Mouse (Mus musculus): ENCODE results near the gene Celsr1.
A peak's percentile ranks its signal among the peaks of the same experiment; 100 is the strongest.
"Not testable (repeated sequence)": the region's sequence is repeated elsewhere in the genome, so short reads cannot be mapped to it uniquely, and the experiment has no call there.

The Celsr1 gene

GRCm38 (mm10) chr15:85892498-85893118 is 141.0 kb downstream of the Celsr1 start:
- no peak for DNase-seq (ENCODE audit: extremely low spot score)

- no peak for DNase-seq (ENCODE audit: extremely low spot score)
Observed at GRCm38 (mm10) chr15:85891971-85892370, 141.6 kb downstream of the Celsr1 start.

GRCm38 (mm10) chr15:85889235-85889634 is 144.3 kb downstream of the Celsr1 start:
- no peak for DNase-seq (ENCODE audit: extremely low spot score)

GRCm38 (mm10) chr15:85885606-85886005 is 148.0 kb downstream of the Celsr1 start:
- no peak for DNase-seq (ENCODE audit: extremely low spot score)

- DNase-seq (ENCODE audit: extremely low spot score): no peak
Observed at GRCm38 (mm10) chr15:85879498-85879895, 154.1 kb downstream of the Celsr1 start.

- peak; percentile 96 for DNase-seq (ENCODE audit: extremely low spot score)
Observed at GRCm38 (mm10) chr15:85878848-85879497, 154.6 kb downstream of the Celsr1 start, which contains the start of gene Trmu. Trmu (plus strand) TSS chr15:85879312.

GRCm38 (mm10) chr15:85877336-85877735 is 156.2 kb downstream of the Celsr1 start:
- no peak for DNase-seq (ENCODE audit: extremely low spot score)

- peak; percentile 62 for DNase-seq (ENCODE audit: extremely low spot score)
Observed at GRCm38 (mm10) chr15:85867696-85868095, 165.9 kb downstream of the Celsr1 start.

- DNase-seq (ENCODE audit: extremely low spot score): not testable (repeated sequence)
Observed at GRCm38 (mm10) chr15:85865913-85866312, 167.7 kb downstream of the Celsr1 start.

GRCm38 (mm10) chr15:85859490-85860031 is 174.0 kb downstream of the Celsr1 start, which contains the start of gene Gtse1:
Gtse1 (plus strand) TSS chr15:85859745.
- peak; percentile 94 for DNase-seq (ENCODE audit: extremely low spot score)

- DNase-seq (ENCODE audit: extremely low spot score): peak; percentile 9
Observed at GRCm38 (mm10) chr15:85858980-85859489, 174.5 kb downstream of the Celsr1 start.

GRCm38 (mm10) chr15:85851656-85852392 is 181.8 kb downstream of the Celsr1 start:
- DNase-seq (ENCODE audit: extremely low spot score): no peak
